Mouse (Mus musculus) MEL (cell line): Measurements from ENCODE around the gene Sgsm3. TPM values are rescaled to one million over a fixed set of nuclear protein-coding genes. Genes with fewer than 3 reads are reported as not detected.

ENCODE experiments used
- DNase-seq: peaks from one replicate; pipeline ENCODE4 v3.0.0; 2011; ENCODE audit warnings: low read depth, low spot score
- H3K27ac ChIP-seq: 2 replicates; pipeline ENCODE4 v1.5.1; 2012; ENCODE audit warnings: low read depth, mild to moderate bottlenecking, control low read depth, low read length, moderate library complexity; ENCODE audit not compliant: control insufficient read depth
- H3K27me3 ChIP-seq, 2 experiments: fragments of 150-350 bp in 1 of 2; sonication (generic) in 1 of 2; 2 replicates each; pipeline ENCODE4 v1.6.1; 2012; ENCODE audit warnings: low read length in 2 of 2, mild to moderate bottlenecking in 2 of 2, improper control_type of control experiment in 1 of 2, moderate library complexity in 1 of 2; ENCODE audit not compliant: insufficient read depth in 2 of 2, control insufficient read depth in 1 of 2
- H3K36me3 ChIP-seq, 2 experiments: 2 replicates each; pipeline ENCODE4 v1.6.1; 2012 to 2014; ENCODE audit warnings: low read length in 2 of 2, improper control_type of control experiment in 1 of 2, inconsistent platforms in 1 of 2, mild to moderate bottlenecking in 1 of 2; ENCODE audit not compliant: insufficient read depth in 2 of 2, control insufficient read depth in 1 of 2
- H3K4me1 ChIP-seq, 2 experiments: fragments of 150-350 bp in 1 of 2; sonication (generic) in 1 of 2; 2 replicates each; pipeline ENCODE4 v1.6.1; 2012; ENCODE audit warnings: low read length in 2 of 2, improper control_type of control experiment in 1 of 2, mild to moderate bottlenecking in 1 of 2; ENCODE audit not compliant: insufficient read depth in 2 of 2, control insufficient read depth in 1 of 2
- H3K4me3 ChIP-seq, 2 experiments: fragments of 150-350 bp in 1 of 2; sonication (generic) in 1 of 2; 2 replicates each; pipeline ENCODE4 v1.5.1; 2012; ENCODE audit warnings: low read depth in 2 of 2, low read length in 2 of 2, mild to moderate bottlenecking in 2 of 2, moderate library complexity in 2 of 2, control low read depth in 1 of 2, improper control_type of control experiment in 1 of 2; ENCODE audit not compliant: control insufficient read depth in 1 of 2, insufficient read depth in 1 of 2
- H3K79me2 ChIP-seq: 2 replicates; pipeline ENCODE4 v1.6.1; 2012; ENCODE audit warnings: mild to moderate bottlenecking, low read length, moderate library complexity; ENCODE audit not compliant: control insufficient read depth, poor library complexity, insufficient read depth
- H3K9ac ChIP-seq: 2 replicates; pipeline ENCODE4 v1.6.1; 2012; ENCODE audit warnings: low read depth, mild to moderate bottlenecking, control low read depth, low read length, moderate library complexity; ENCODE audit not compliant: control insufficient read depth, poor library complexity, severe bottlenecking
- H3K9me3 ChIP-seq: fragments of 150-350 bp; sonication (generic); replicated peaks from 2 replicates; pipeline ENCODE4 v1.6.1; 2012; ENCODE audit warnings: mild to moderate bottlenecking, low read length, improper control_type of control experiment, moderate library complexity; ENCODE audit not compliant: insufficient read depth
- BHLHE40 ChIP-seq: IDR thresholded peaks from 2 replicates; pipeline ENCODE4 v1.6.1; 2012; ENCODE audit warnings: low read depth, mild to moderate bottlenecking, inconsistent platforms, low read length, improper control_type of control experiment, borderline replicate concordance
- CHD1 ChIP-seq: IDR thresholded peaks from 2 replicates; pipeline ENCODE4 v1.6.1; 2012; ENCODE audit warnings: low read depth, mild to moderate bottlenecking, inconsistent platforms, low read length, improper control_type of control experiment
- CHD2 ChIP-seq: IDR thresholded peaks from 2 replicates; pipeline ENCODE4 v1.6.1; 2011; ENCODE audit warnings: low read length, improper control_type of control experiment
- CTCF ChIP-seq, 3 experiments: IDR thresholded peaks in 2 of 3; conservative IDR thresholded peaks in 1 of 3; 2 replicates each; pipeline ENCODE4 v1.5.1; 2011 to 2012; ENCODE audit warnings: low read length in 3 of 3, low read depth in 2 of 3, mild to moderate bottlenecking in 2 of 3, improper control_type of control experiment in 1 of 3, inconsistent platforms in 1 of 3, mixed read lengths in 1 of 3, moderate library complexity in 1 of 3; ENCODE audit not compliant: control insufficient read depth in 1 of 3, insufficient read depth in 1 of 3, poor library complexity in 1 of 3, severe bottlenecking in 1 of 3
- EP300 ChIP-seq, 2 experiments: IDR thresholded peaks; 2 replicates each; pipeline ENCODE4 v1.6.1; 2011; ENCODE audit warnings: improper control_type of control experiment in 2 of 2, low read length in 2 of 2, low read depth in 1 of 2, mild to moderate bottlenecking in 1 of 2
- GABPA ChIP-seq: IDR thresholded peaks from 2 replicates; pipeline ENCODE4 v1.6.1; 2012; ENCODE audit warnings: low read depth, mild to moderate bottlenecking, inconsistent platforms, low read length, improper control_type of control experiment, moderate library complexity
- HCFC1 ChIP-seq: IDR thresholded peaks from 2 replicates; pipeline ENCODE4 v1.6.1; 2012; ENCODE audit warnings: low read depth, mild to moderate bottlenecking, inconsistent platforms, low read length, improper control_type of control experiment, moderate library complexity
- JUND ChIP-seq: IDR thresholded peaks from 2 replicates; pipeline ENCODE4 v1.6.1; 2011; ENCODE audit warnings: low read depth, mild to moderate bottlenecking, improper control_type of control experiment, low read length
- MAFK ChIP-seq: IDR thresholded peaks from 2 replicates; pipeline ENCODE4 v1.6.1; 2011; ENCODE audit warnings: low read depth, mild to moderate bottlenecking, low read length, improper control_type of control experiment, borderline replicate concordance
- MAX ChIP-seq: IDR thresholded peaks from 2 replicates; pipeline ENCODE4 v1.6.1; 2011; ENCODE audit warnings: low read length, improper control_type of control experiment
- MAZ ChIP-seq: IDR thresholded peaks from 2 replicates; pipeline ENCODE4 v1.6.1; 2012; ENCODE audit warnings: low read depth, mild to moderate bottlenecking, inconsistent platforms, low read length, improper control_type of control experiment
- MYC ChIP-seq: IDR thresholded peaks from 2 replicates; pipeline ENCODE4 v1.6.1; 2011; ENCODE audit warnings: low read depth, mild to moderate bottlenecking, low read length, improper control_type of control experiment, moderate library complexity
- NELFE ChIP-seq: IDR thresholded peaks from 2 replicates; pipeline ENCODE4 v1.6.1; 2011; ENCODE audit warnings: low read depth, low read length, improper control_type of control experiment
- POLR2AphosphoS2 ChIP-seq: IDR thresholded peaks from 2 replicates; pipeline ENCODE4 v1.6.1; 2011; ENCODE audit warnings: low read length, improper control_type of control experiment
- RAD21 ChIP-seq: IDR thresholded peaks from 2 replicates; pipeline ENCODE4 v1.6.1; 2011; ENCODE audit warnings: mild to moderate bottlenecking, low read depth, low read length, improper control_type of control experiment
- SIN3A ChIP-seq: IDR thresholded peaks from 2 replicates; pipeline ENCODE4 v1.6.1; 2012; ENCODE audit warnings: low read length, improper control_type of control experiment, inconsistent platforms
- SMC3 ChIP-seq: IDR thresholded peaks from 2 replicates; pipeline ENCODE4 v1.6.1; 2011; ENCODE audit warnings: low read depth, low read length, improper control_type of control experiment
- TBP ChIP-seq: IDR thresholded peaks from 2 replicates; pipeline ENCODE4 v1.8.0; 2011; ENCODE audit warnings: low read depth, low read length, improper control_type of control experiment
- TCF12 ChIP-seq: IDR thresholded peaks from 2 replicates; pipeline ENCODE4 v1.6.1; 2014; ENCODE audit warnings: low read depth, mild to moderate bottlenecking, inconsistent platforms, low read length, improper control_type of control experiment, moderate library complexity
- UBTF ChIP-seq: IDR thresholded peaks from 2 replicates; pipeline ENCODE4 v1.6.1; 2012; ENCODE audit warnings: low read depth, mild to moderate bottlenecking, inconsistent platforms, low read length, improper control_type of control experiment, moderate library complexity, borderline replicate concordance; ENCODE audit not compliant: insufficient read depth
- USF2 ChIP-seq, 2 experiments: IDR thresholded peaks; 2 replicates each; pipeline ENCODE4 v1.6.1; 2011 to 2012; ENCODE audit warnings: improper control_type of control experiment in 2 of 2, low read length in 2 of 2, borderline replicate concordance in 1 of 2, inconsistent platforms in 1 of 2, low read depth in 1 of 2, mild to moderate bottlenecking in 1 of 2; ENCODE audit not compliant: insufficient read depth in 1 of 2
- ZKSCAN1 ChIP-seq: IDR thresholded peaks from 2 replicates; pipeline ENCODE4 v1.6.1; 2012; ENCODE audit warnings: low read depth, mild to moderate bottlenecking, inconsistent platforms, low read length, improper control_type of control experiment, moderate library complexity
- ZMIZ1 ChIP-seq: IDR thresholded peaks from 2 replicates; pipeline ENCODE4 v1.6.1; 2012; ENCODE audit warnings: low read depth, mild to moderate bottlenecking, inconsistent platforms, low read length, improper control_type of control experiment, moderate library complexity
- ZNF384 ChIP-seq: IDR thresholded peaks from 2 replicates; pipeline ENCODE4 v1.6.1; 2012; ENCODE audit warnings: low read depth, mild to moderate bottlenecking, inconsistent platforms, low read length, improper control_type of control experiment
- polyA plus RNA-seq, 2 experiments: library from polyadenylated mRNA; stranded (reverse) in 1 of 2; unstranded in 1 of 2; fragments of >175 nt in 1 of 2; fragments of >200 nt in 1 of 2; gene quantifications; 2 replicates each; pipeline versions ENCODE4 v1.2.1 to v1.2.4; 2012; ENCODE audit warnings: low replicate concordance in 2 of 2, low read depth in 1 of 2; ENCODE audit not compliant: insufficient read length in 2 of 2, insufficient read depth in 1 of 2, missing spikeins in 1 of 2
- total RNA-seq: library from RNA; depleted of rRNA; stranded (reverse); fragments of 300-350 nt; gene quantifications from 2 replicates; pipeline ENCODE4 v1.2.3, GENCODE M21; 2012

Sgsm3 gene
- total and polyA plus RNA-seq, 3 experiments, result 33.0 to 39.5 TPM; not detected in 1

- peaks cover 12 to 26% of the 10 kb centered on the region in 2 experiments for H3K4me1 ChIP-seq
- H3K9ac ChIP-seq, result no peak overlapping the region
- H3K36me3 ChIP-seq, result peaks cover 0 to 26% of the 10 kb centered on the region in 2 experiments; a peak in 2 of 4 replicates
- no peak overlapping the region for H3K4me3 ChIP-seq
- H3K79me2 ChIP-seq, result no peaks in the 10 kb centered on the region
- TF ChIP-seq CTCF (IDR thresholded peaks at IDR 0.05 in 2 of 3, conservative IDR thresholded peaks at IDR 0.05 in 1 of 3; ENCODE audit: control insufficient read depth in 1 of 3, insufficient read depth in 1 of 3, low read depth in 2 of 3, low read length in 3 of 3, poor library complexity in 1 of 3, severe bottlenecking in 1 of 3) (peak; percentile 61 to 80 (median 62)), SMC3 (peak; percentile 45), NELFE (no peak), CHD1 (no peak), POLR2AphosphoS2 (no peak), CHD2 (no peak), RAD21 (peak; percentile 20), MAZ (no peak)
- H3K9me3 ChIP-seq, result no peaks in the 10 kb centered on the region
- no peak overlapping the region for H3K27ac ChIP-seq
- no peaks in the 10 kb centered on the region for H3K27me3 ChIP-seq
- peak; percentile 52 for DNase-seq
Measured at GRCm38 (mm10) chr15:81042276-81042931, 64.8 kb downstream of the Sgsm3 start.

DNA sequence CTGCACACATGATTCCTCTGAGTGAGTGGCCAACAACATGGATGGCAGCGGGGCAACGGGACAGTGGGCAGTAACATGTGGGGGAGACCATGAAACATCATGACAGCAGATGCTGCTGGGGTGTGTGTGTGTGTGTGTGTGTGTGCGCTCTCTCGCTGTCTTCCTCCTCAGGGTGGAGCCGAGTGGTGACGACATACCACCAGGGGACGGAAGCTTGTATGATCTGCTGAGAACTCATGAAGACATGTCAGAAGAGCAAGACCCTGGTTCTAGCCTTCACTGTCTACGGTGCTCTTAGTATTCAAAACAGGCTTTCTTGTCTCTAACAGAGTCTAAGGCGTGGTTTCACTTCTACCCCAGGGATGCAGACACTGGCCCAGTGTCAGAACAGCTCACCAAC, 66.9 kb downstream of the Sgsm3 start:
- H3K4me1 ChIP-seq, result peaks cover 12 to 27% of the 10 kb centered on the region in 2 experiments
- peaks cover 0 to 29% of the 10 kb centered on the region in 2 experiments; a peak in 2 of 4 replicates for H3K36me3 ChIP-seq
- H3K4me3 ChIP-seq, result no peak overlapping the region
- no peaks in the 10 kb centered on the region for H3K9me3 ChIP-seq
- no peaks in the 10 kb centered on the region for H3K79me2 ChIP-seq
- H3K9ac ChIP-seq, result no peak overlapping the region
- DNase-seq, result no peak
- TF ChIP-seq ZNF384 (no peak), CHD2 (no peak), BHLHE40 (no peak), POLR2AphosphoS2 (no peak), CTCF (IDR thresholded peaks at IDR 0.05 in 2 of 3, conservative IDR thresholded peaks at IDR 0.05 in 1 of 3; ENCODE audit: control insufficient read depth in 1 of 3, insufficient read depth in 1 of 3, low read depth in 2 of 3, low read length in 3 of 3, poor library complexity in 1 of 3, severe bottlenecking in 1 of 3) (no peak)
- H3K27ac ChIP-seq, result peak overlapping the region; percentile 57; the same call in 1 of the 2 replicates
- H3K27me3 ChIP-seq, result no peaks in the 10 kb centered on the region

- peak overlapping the region; percentile 91 for H3K27ac ChIP-seq
- H3K4me3 ChIP-seq, result peak overlapping the region; percentile 1 to 12; a peak in 3 of 4 replicates
- no peaks in the 10 kb centered on the region for H3K79me2 ChIP-seq
- H3K36me3 ChIP-seq, result peaks cover 0 to 29% of the 10 kb centered on the region in 2 experiments; a peak in 2 of 4 replicates
- DNase-seq, result peak; percentile 93
- peak overlapping the region; percentile 48 for H3K9ac ChIP-seq
- H3K9me3 ChIP-seq, result no peaks in the 10 kb centered on the region
- peaks cover 12 to 27% of the 10 kb centered on the region in 2 experiments for H3K4me1 ChIP-seq
- H3K27me3 ChIP-seq, result no peaks in the 10 kb centered on the region
- TF ChIP-seq HCFC1, result no peak
- TF ChIP-seq ZNF384, result no peak
- TF ChIP-seq CHD2, result no peak
- TF ChIP-seq MYC, result no peak
- TF ChIP-seq ZKSCAN1, result no peak
- no peak; the same call in 1 of the 2 replicates for TF ChIP-seq MAFK
- TF ChIP-seq MAX, result 0 out of 2 replicates have a peak, but pooled peaks have one; percentile 9
- TF ChIP-seq TBP, result no peak; the same call in none of the 2 replicates
- TF ChIP-seq NELFE, result no peak
- TF ChIP-seq EP300 (IDR thresholded peaks at IDR 0.05; ENCODE audit: low read depth in 1 of 2, low read length in 2 of 2), result peak; percentile 84 to 89
- no peak for TF ChIP-seq ZMIZ1
- no peak for TF ChIP-seq JUND
- no peak for TF ChIP-seq USF2 (IDR thresholded peaks at IDR 0.05; ENCODE audit: borderline replicate concordance in 1 of 2, insufficient read depth in 1 of 2, low read depth in 1 of 2, low read length in 2 of 2)
- no peak for TF ChIP-seq RAD21
- no peak for TF ChIP-seq GABPA
- peak; percentile 85 for TF ChIP-seq SIN3A
- TF ChIP-seq UBTF, result no peak
- peak; percentile 76 for TF ChIP-seq TCF12
Measured at GRCm38 (mm10) chr15:81045336-81045735, 67.8 kb downstream of the Sgsm3 start.
